Comparison of ENCODE assay signal across 8 mouse cellular contexts in genomic region chr2:84650464-84651195, GRCm38 (mm10). TPM values are rescaled to one million over a fixed set of nuclear protein-coding genes. Genes with fewer than 3 reads are reported as not detected.
DNase-seq lines count a peak whose midpoint lies in the region; ATAC-seq and TF ChIP-seq lines count a peak whose summit lies in the region.

Gene Ctnnd1, minus strand, starts transcription at chr2:84650765.

- peak within 1 kb of the TSS; percentile 85 for H3K27ac ChIP-seq in hindbrain, embryonic 11.5 days (ENCODE audit: low read depth, low read length)
- peak within 1 kb of the TSS; percentile 96 for H3K27ac ChIP-seq in lung, postnatal 0 days (ENCODE audit: low read length)

- no peaks in the 10 kb centered on the region for H3K36me3 ChIP-seq in hindbrain, embryonic 11.5 days (ENCODE audit: control insufficient read depth, insufficient read depth, low read length)
- no peaks in the 10 kb centered on the region for H3K36me3 ChIP-seq in lung, postnatal 0 days (ENCODE audit: insufficient read depth, low read length)

- peak; percentile 92 for DNase-seq in ZHBTc4 (ENCODE audit: low read depth, low spot score)
- DNase-seq in cerebellum, postnatal 14 days: peak; percentile 87 to 89
- DNase-seq in frontal cortex, postnatal 10 days (ENCODE audit: low spot score in 2 of 2): peak; percentile 82 to 87
- peak; percentile 84 for DNase-seq in hindbrain, embryonic 11.5 days (ENCODE audit: low spot score)
- DNase-seq in layer of hippocampus, postnatal 10 days (ENCODE audit: low spot score in 2 of 2): peak; percentile 75 to 83
- DNase-seq in lung, postnatal 0 days (ENCODE audit: low spot score): peak; percentile 99
- peak; percentile 90 for DNase-seq in retina, embryonic 14.5 days (ENCODE audit: low spot score)

- no peaks in the 10 kb centered on the region for H3K27me3 ChIP-seq in hindbrain, embryonic 11.5 days (ENCODE audit: control insufficient read depth, insufficient read depth, low read length)
- H3K27me3 ChIP-seq in lung, postnatal 0 days (replicated peaks; ENCODE audit: insufficient read depth, low read length): no peaks in the 10 kb centered on the region

- H3K9ac ChIP-seq in hindbrain, embryonic 11.5 days (ENCODE audit: low read depth, low read length): peak within 1 kb of the TSS; percentile 84
- peak within 1 kb of the TSS; percentile 82 for H3K9ac ChIP-seq in lung, postnatal 0 days (replicated peaks; ENCODE audit: low read depth)

- peak within 1 kb of the TSS; percentile 63 for H3K4me2 ChIP-seq in hindbrain, embryonic 11.5 days (replicated peaks; ENCODE audit: low read depth, low read length)
- H3K4me2 ChIP-seq in lung, postnatal 0 days (replicated peaks; ENCODE audit: low read depth, low read length): peak within 1 kb of the TSS; percentile 69

- TF ChIP-seq EP300 in lung, postnatal 0 days (IDR thresholded peaks at IDR 0.05): peak; percentile 54

- H3K4me1 ChIP-seq in hindbrain, embryonic 11.5 days (replicated peaks; ENCODE audit: control insufficient read depth, insufficient read depth, low read length): no peaks in the 10 kb centered on the region
- peaks cover 3% of the 10 kb centered on the region for H3K4me1 ChIP-seq in lung, postnatal 0 days (ENCODE audit: insufficient read depth, low read depth, low read length)

- H3K4me3 ChIP-seq in hindbrain, embryonic 11.5 days (ENCODE audit: low read depth, low read length): peak within 1 kb of the TSS; percentile 59
- H3K4me3 ChIP-seq in lung, postnatal 0 days (ENCODE audit: low read depth, low read length): peak within 1 kb of the TSS; percentile 73

- peak; percentile 96 for ATAC-seq in hindbrain, embryonic 11.5 days (ENCODE audit: low FRiP score)
- peak; percentile 100 for ATAC-seq in lung, postnatal 0 days
- ATAC-seq in activated CD4-positive, CD25-positive, alpha-beta regulatory T cell, adult 4 months: no peak

- H3K9me3 ChIP-seq in hindbrain, embryonic 11.5 days (ENCODE audit: control insufficient read depth, low read length): no peaks in the 10 kb centered on the region
- no peaks in the 10 kb centered on the region for H3K9me3 ChIP-seq in lung, postnatal 0 days (ENCODE audit: low read length)

- no peak for TF ChIP-seq CTCF in lung, postnatal 0 days (IDR thresholded peaks at IDR 0.05)

- under 1% methylated on average over 15 of the region's 15 CpGs for WGBS in hindbrain, embryonic 11.5 days
- WGBS in lung, postnatal 0 days: under 1% methylated on average over 15 of the region's 15 CpGs

RNA-seq across cellular contexts. Expression of gene Ctnnd1, which starts in this region (rescaled TPM):
- 37.3 and 44.7 TPM in 2 replicates for polyA plus RNA-seq in hindbrain, embryonic 11.5 days (2014; fragmentation: Nextera tagmentation; extraction: Ambion mirVana)
- total RNA-seq in layer of hippocampus, postnatal 10 days (2021): 10 to 100 TPM; 62.2 to 63.7 TPM
- 38.2 and 42.9 TPM in 2 replicates for polyA plus RNA-seq in lung, postnatal 0 days (2015; fragmentation: Nextera tagmentation; extraction: Ambion mirVana)
- polyA plus RNA-seq in activated CD4-positive, CD25-positive, alpha-beta regulatory T cell, adult 4 months (2017; shearing (Covaris generic)): under 1 TPM; 0.29 to 0.67 TPM

Comparison
In these comparisons a context has a peak if more than half of its experiments do, and no peak if none do; other contexts are left out.
1. RNA of gene Ctnnd1 (polyA plus RNA-seq): 37.3 to 44.7 TPM in hindbrain, embryonic 11.5 days and 38.2 to 42.9 TPM in lung, postnatal 0 days; 0.29 to 0.67 TPM in activated CD4-positive, CD25-positive, alpha-beta regulatory T cell, adult 4 months; every median in the first group is over 10 times any median in the second.
2. Peak in every context shown above with its lines, with median percentiles within 50 percentile points of each other: DNase-seq.